ENCODE assay signal across 17 mouse cellular contexts in the genomic region with DNA sequence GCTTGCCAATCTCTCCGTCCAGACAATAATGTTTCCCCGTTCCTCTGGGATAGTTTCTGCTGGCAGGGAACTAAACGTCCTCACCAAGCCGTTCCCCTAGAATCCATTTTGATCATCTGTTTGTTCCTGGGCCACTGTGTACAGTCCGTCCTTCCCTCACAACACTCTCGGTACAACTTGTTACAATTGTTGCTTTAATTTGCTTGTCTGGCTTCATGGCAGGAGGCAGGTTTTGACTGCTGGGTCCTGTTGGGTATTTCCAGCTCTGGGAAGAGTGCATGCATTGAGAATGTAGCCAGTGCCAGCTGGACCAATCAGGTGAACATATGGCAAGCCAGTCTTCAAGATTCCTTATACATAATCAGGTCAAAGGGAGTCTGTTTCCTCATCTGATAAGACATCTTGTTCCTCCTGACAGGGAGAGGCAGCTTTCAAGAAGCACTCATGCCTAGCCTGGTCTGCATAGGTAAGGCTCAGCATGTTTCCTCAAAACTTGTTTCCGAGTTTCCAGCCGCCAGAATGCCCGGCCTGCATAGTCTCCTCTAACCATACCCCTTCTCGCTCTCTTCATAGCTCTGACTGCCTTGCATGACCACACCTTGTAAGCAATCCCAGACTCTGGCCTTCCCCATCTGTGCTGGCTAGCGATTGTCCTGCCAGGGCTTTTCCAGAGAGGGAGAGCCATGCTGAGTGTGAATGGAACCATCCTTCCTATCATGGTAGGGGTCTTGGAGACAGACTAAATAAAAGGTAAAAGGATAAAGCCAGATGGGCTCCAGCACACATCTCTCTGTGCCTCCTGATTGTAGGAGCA.
DNase-seq lines count a peak whose midpoint lies in the region; ATAC-seq and TF ChIP-seq lines count a peak whose summit lies in the region.
"Had no signal": no experiment of that assay in that cellular context is flagged by ENCODE, and none has a peak within 500 bp of the region (broad histone marks: within the 10 kb centered on the region; RNA-seq: fewer than 3 reads in every experiment).

No protein-coding gene starts in this region.

- peak; percentile 26 for DNase-seq in gastrocnemius, adult 18-20 months (ENCODE audit: low spot score)
- DNase-seq in gastrocnemius, adult 2 months: no peak
- DNase-seq in left cerebral cortex, adult 2 months (ENCODE audit: extremely low spot score in 1 of 2, low spot score in 2 of 2): no peak
- DNase-seq in left cerebral cortex, postnatal 10 days (ENCODE audit: extremely low spot score in 1 of 2, low spot score in 2 of 2): no peak
- peak; percentile 68 for DNase-seq in cerebellum, adult 11-12 months
- peak; percentile 36 for DNase-seq in forebrain, postnatal 0 days
- no peak for DNase-seq in lung, postnatal 10 days
- DNase-seq in lung, postnatal 25 days (ENCODE audit: low spot score): no peak
- DNase-seq: kidney, postnatal 36 days; midbrain, embryonic 14.5 days had no signal

- 66% methylated on average over 11 of the region's 11 CpGs for WGBS in forebrain, postnatal 0 days

- intact Hi-C loops in gastrocnemius, adult 2 months (cut with DNase I): no loop called here
- intact Hi-C loops in left cerebral cortex, adult 2 months (cut with DNase I): no loop called here
- intact Hi-C loops in left cerebral cortex, postnatal 10 days (cut with DNase I): no loop called here

- ATAC-seq in forebrain, postnatal 0 days: peak; percentile 26
- ATAC-seq: activated CD4-positive, CD25-positive, alpha-beta regulatory T cell, adult 4 months; inflammation-experienced regulatory T-cells, adult 6 months had no signal

- H3K27me3 ChIP-seq in forebrain, postnatal 0 days (ENCODE audit: insufficient read depth, low read length): no peaks in the 10 kb centered on the region
- H3K27me3 ChIP-seq: heart, embryonic 13.5 days; lung, embryonic 15.5 days; neural tube, embryonic 15.5 days; stomach, embryonic 15.5 days had no signal

- no peak overlapping the region for H3K4me2 ChIP-seq in forebrain, postnatal 0 days (ENCODE audit: low read depth)
- H3K4me2 ChIP-seq: heart, embryonic 13.5 days; lung, embryonic 15.5 days; neural tube, embryonic 15.5 days; stomach, embryonic 15.5 days had no signal

- no peak overlapping the region for H3K27ac ChIP-seq in gastrocnemius, adult 2 months
- H3K27ac ChIP-seq in left cerebral cortex, adult 2 months: peak overlapping the region; percentile 70
- no peak overlapping the region for H3K27ac ChIP-seq in forebrain, postnatal 0 days (ENCODE audit: low read depth, low read length)
- H3K27ac ChIP-seq: embryonic facial prominence, embryonic 10.5 days; heart, embryonic 13.5 days; lung, embryonic 15.5 days; neural tube, embryonic 15.5 days; stomach, embryonic 15.5 days had no signal

- H3K36me3 ChIP-seq in forebrain, postnatal 0 days (ENCODE audit: insufficient read depth): no peaks in the 10 kb centered on the region
- H3K36me3 ChIP-seq: embryonic facial prominence, embryonic 10.5 days; heart, embryonic 13.5 days; lung, embryonic 15.5 days; neural tube, embryonic 15.5 days; stomach, embryonic 15.5 days had no signal

- no peak overlapping the region for H3K4me3 ChIP-seq in gastrocnemius, adult 2 months
- no peak overlapping the region for H3K4me3 ChIP-seq in left cerebral cortex, adult 2 months
- H3K4me3 ChIP-seq in forebrain, postnatal 0 days (ENCODE audit: low read depth, low read length): no peak overlapping the region
- H3K4me3 ChIP-seq: embryonic facial prominence, embryonic 10.5 days; heart, embryonic 13.5 days; lung, embryonic 15.5 days; neural tube, embryonic 15.5 days; stomach, embryonic 15.5 days had no signal

- H3K9ac ChIP-seq in forebrain, postnatal 0 days: no peak overlapping the region
- H3K9ac ChIP-seq: heart, embryonic 13.5 days; lung, embryonic 15.5 days; neural tube, embryonic 15.5 days; stomach, embryonic 15.5 days had no signal

- no peaks in the 10 kb centered on the region for H3K9me3 ChIP-seq in forebrain, postnatal 0 days (ENCODE audit: low read length)
- H3K9me3 ChIP-seq: embryonic facial prominence, embryonic 10.5 days; heart, embryonic 13.5 days; lung, embryonic 15.5 days; neural tube, embryonic 15.5 days; stomach, embryonic 15.5 days had no signal

- no peak for TF ChIP-seq CTCF in gastrocnemius, adult 2 months (IDR thresholded peaks at IDR 0.05)
- TF ChIP-seq CTCF in left cerebral cortex, adult 2 months (IDR thresholded peaks at IDR 0.05): no peak
- no peak for TF ChIP-seq CTCF in forebrain, postnatal 0 days (IDR thresholded peaks at IDR 0.05; ENCODE audit: low read depth)

- 0 out of 2 replicates have a peak, but pooled peaks cover 8% of the 10 kb centered on the region for H3K4me1 ChIP-seq in forebrain, postnatal 0 days (ENCODE audit: insufficient read depth)
- H3K4me1 ChIP-seq: embryonic facial prominence, embryonic 10.5 days; neural tube, embryonic 15.5 days; stomach, embryonic 15.5 days had no signal

Comparison
In these comparisons a context has a peak if more than half of its experiments do, and no peak if none do; other contexts are left out.
1. DNase-seq: peak in gastrocnemius, adult 18-20 months (single experiment), cerebellum, adult 11-12 months (single experiment) and forebrain, postnatal 0 days (single experiment); none in gastrocnemius, adult 2 months (single experiment), left cerebral cortex, adult 2 months (0 of 2), left cerebral cortex, postnatal 10 days (0 of 2), lung, postnatal 10 days (single experiment) and lung, postnatal 25 days (single experiment).